Mouse (Mus musculus): ENCODE results near the gene Gm12248. TPM values are rescaled to one million over a fixed set of nuclear protein-coding genes. Genes with fewer than 3 reads are reported as not detected.

The Gm12248 gene
- polyA plus RNA-seq, 2 experiments from 2014 or later: 0.22 TPM; not detected in 1

GRCm38 (mm10) chr11:58028981-58029380 lies 64.0 kb downstream of the Gm12248 start:
- no peak for ATAC-seq

GRCm38 (mm10) chr11:58026860-58027259 lies 66.1 kb downstream of the Gm12248 start:
- no peak for ATAC-seq

GRCm38 (mm10) chr11:58026337-58026736 lies 66.6 kb downstream of the Gm12248 start:
- no peak for ATAC-seq

GRCm38 (mm10) chr11:58025881-58026280 lies 67.1 kb downstream of the Gm12248 start:
- ATAC-seq: no peak

- ATAC-seq: no peak
Measured at GRCm38 (mm10) chr11:58024671-58025070, 68.3 kb downstream of the Gm12248 start.

GRCm38 (mm10) chr11:58024271-58024670 lies 68.7 kb downstream of the Gm12248 start:
- no peak for ATAC-seq

GRCm38 (mm10) chr11:58021618-58022017 lies 71.3 kb downstream of the Gm12248 start:
- ATAC-seq: no peak

GRCm38 (mm10) chr11:58021095-58021494 lies 71.8 kb downstream of the Gm12248 start:
- ATAC-seq: no peak

GRCm38 (mm10) chr11:58018701-58019100 lies 74.2 kb downstream of the Gm12248 start:
- peak; percentile 36 for ATAC-seq

GRCm38 (mm10) chr11:58018287-58018686 lies 74.6 kb downstream of the Gm12248 start:
- ATAC-seq: peak; percentile 10

GRCm38 (mm10) chr11:58017422-58017821 lies 75.5 kb downstream of the Gm12248 start:
- peak; percentile 57 for ATAC-seq

- no peak for ATAC-seq
Measured at GRCm38 (mm10) chr11:58016371-58016770, 76.6 kb downstream of the Gm12248 start.

GRCm38 (mm10) chr11:58015339-58015738 lies 77.6 kb downstream of the Gm12248 start:
- ATAC-seq: no peak

GRCm38 (mm10) chr11:58014604-58015003 lies 78.3 kb downstream of the Gm12248 start:
- ATAC-seq: no peak

Other genes starting within 250 kb of the Gm12248 start
- 10 to 100 TPM; 20.0 to 26.8 TPM for gene Larp1, start 84.1 kb downstream of the Gm12248 start, polyA plus RNA-seq (2017; shearing (Covaris generic))
- 10 to 100 TPM; 76.7 to 88.9 TPM for gene Cnot8, start 11.0 kb upstream of the Gm12248 start, polyA plus RNA-seq (2017; shearing (Covaris generic))
- 1 to 10 TPM; 4.9 to 6.3 TPM for gene Gemin5, start 75.4 kb upstream of the Gm12248 start, polyA plus RNA-seq (2017; shearing (Covaris generic))
- 10 to 100 TPM; 63.7 to 66.7 TPM for gene Mrpl22, start 78.5 kb upstream of the Gm12248 start, polyA plus RNA-seq (2017; shearing (Covaris generic))
- 100 to 1,000 TPM; 396 to 413 TPM for gene Igtp, start 106.4 kb upstream of the Gm12248 start, polyA plus RNA-seq (2017; shearing (Covaris generic))
- gene Irgm2, start 106.5 kb upstream of the Gm12248 start, polyA plus RNA-seq (2017; shearing (Covaris generic)): 10 to 100 TPM; 52.8 to 55.5 TPM
- not detected for gene 4930438A08Rik, start 181.7 kb upstream of the Gm12248 start, polyA plus RNA-seq (2017; shearing (Covaris generic))
- 10 to 100 TPM in 1 of 2 experiments, 1 to 10 TPM in 1; 6.5 to 10.3 TPM for gene Zfp692, start 213.9 kb upstream of the Gm12248 start, polyA plus RNA-seq (2017; shearing (Covaris generic))
- 10 to 100 TPM; 43.4 to 44.5 TPM for gene Zfp672, start 237.2 kb upstream of the Gm12248 start, polyA plus RNA-seq (2017; shearing (Covaris generic))
- gene Sh3bp5l, start 237.6 kb upstream of the Gm12248 start, polyA plus RNA-seq (2017; shearing (Covaris generic)): 1 to 10 TPM; 3.7 to 5.9 TPM